Mouse (Mus musculus): ENCODE data around the gene Cd68. TPM values are rescaled to one million over a fixed set of nuclear protein-coding genes. Genes with fewer than 3 reads are reported as not detected.

The Cd68 gene
- total and polyA plus RNA-seq, 3 experiments: 7.4 to 14.8 (median 7.6) TPM

GRCm38 (mm10) chr11:69710470-69710869, 44.5 kb upstream of the Cd68 start:
- H3K27me3 ChIP-seq (ENCODE audit: control insufficient read depth, insufficient read depth, low read length): no peaks in the 10 kb centered on the region
- no peak overlapping the region for H3K9ac ChIP-seq (ENCODE audit: low read depth, low read length)
- TF ChIP-seq POLR2A (IDR thresholded peaks at IDR 0.05; ENCODE audit: insufficient read depth, low read depth, low read length): no peak
- TF ChIP-seq EP300 (IDR thresholded peaks at IDR 0.05; ENCODE audit: insufficient read depth, low read depth, low read length): no peak
- TF ChIP-seq CTCF (IDR thresholded peaks at IDR 0.05): no peak
- intact Hi-C loops (cut with DNase I): no loop called here
- peaks cover 4% of the 10 kb centered on the region for H3K4me1 ChIP-seq (ENCODE audit: control insufficient read depth, insufficient read depth, low read length)
- 88% methylated on average over 3 of the region's 3 CpGs for WGBS
- H3K27ac ChIP-seq: no peak overlapping the region
- H3K4me3 ChIP-seq: no peak overlapping the region
- no peaks in the 10 kb centered on the region for H3K79me2 ChIP-seq (replicated peaks; ENCODE audit: control insufficient read depth, insufficient read depth, low read length)
- DNase-seq: no peak
- no peaks in the 10 kb centered on the region for H3K36me3 ChIP-seq (ENCODE audit: control insufficient read depth, insufficient read depth, low read length)

DNA sequence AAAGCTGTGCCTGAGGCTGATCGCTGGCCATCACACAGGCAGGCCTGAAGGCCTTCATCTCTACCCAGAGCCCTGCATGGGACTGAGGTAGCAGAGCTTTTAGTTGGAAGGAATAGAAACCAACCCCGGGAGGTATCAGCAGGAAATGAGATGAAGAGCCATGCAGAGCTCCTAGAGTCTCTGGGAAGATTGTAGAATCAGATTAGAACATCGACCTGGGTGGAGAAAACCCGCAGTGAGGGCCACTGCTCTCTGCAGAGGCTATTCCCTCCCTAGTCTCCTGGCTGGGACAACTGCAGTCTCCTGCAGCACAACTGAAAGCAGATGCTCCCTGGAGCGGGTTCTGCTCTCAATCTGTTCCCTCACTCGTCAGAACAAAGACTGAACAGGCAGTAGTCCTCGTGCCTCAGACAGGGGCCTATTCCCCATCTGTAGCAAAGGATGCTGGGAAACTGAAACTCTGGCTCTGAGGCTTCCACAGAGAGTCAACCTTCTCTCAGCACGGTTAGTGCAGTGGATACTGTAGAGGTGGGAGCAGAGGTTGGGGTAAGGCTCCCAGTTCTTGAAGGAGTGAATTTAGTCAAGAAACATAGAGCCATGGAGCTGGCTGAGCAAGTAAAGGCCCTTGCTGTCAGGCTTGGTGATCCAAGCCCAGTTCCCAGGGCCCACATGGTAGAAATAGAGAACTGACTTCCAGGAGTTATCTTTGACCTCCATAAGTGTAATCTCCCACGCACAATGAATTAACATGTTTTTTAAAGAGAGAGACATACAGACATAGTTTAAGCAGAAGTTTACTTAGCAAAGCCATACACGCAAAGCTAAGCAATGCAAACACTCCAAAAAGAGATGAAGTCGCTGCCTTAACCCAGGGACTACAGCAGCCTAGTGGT, 43.8 kb upstream of the Cd68 start:
- Histone ChIP-seq H3K36me3 (ENCODE audit: control insufficient read depth, insufficient read depth, low read length) (no peaks in the 10 kb centered on the region), H3K4me3 (no peak overlapping the region), H3K9ac (ENCODE audit: low read depth, low read length) (no peak overlapping the region), H3K27ac (no peak overlapping the region), H3K4me1 (ENCODE audit: control insufficient read depth, insufficient read depth, low read length) (peaks cover 4% of the 10 kb centered on the region; the same call in 1 of the 2 replicates), H3K79me2 (replicated peaks; ENCODE audit: control insufficient read depth, insufficient read depth, low read length) (no peaks in the 10 kb centered on the region), H3K27me3 (ENCODE audit: control insufficient read depth, insufficient read depth, low read length) (no peaks in the 10 kb centered on the region)
- WGBS: 57% methylated on average over 11 of the region's 11 CpGs
- no peak for TF ChIP-seq CTCF (IDR thresholded peaks at IDR 0.05)
- TF ChIP-seq EP300 (IDR thresholded peaks at IDR 0.05; ENCODE audit: insufficient read depth, low read depth, low read length): no peak
- TF ChIP-seq POLR2A (IDR thresholded peaks at IDR 0.05; ENCODE audit: insufficient read depth, low read depth, low read length): no peak
- intact Hi-C loops (cut with DNase I): no loop called here
- no peak for DNase-seq

GRCm38 (mm10) chr11:69708614-69709265, 42.8 kb upstream of the Cd68 start:
- intact Hi-C loops (cut with DNase I): no loop called here
- Histone ChIP-seq H3K4me1 (ENCODE audit: control insufficient read depth, insufficient read depth, low read length) (peaks cover 4% of the 10 kb centered on the region; the same call in 1 of the 2 replicates), H3K36me3 (ENCODE audit: control insufficient read depth, insufficient read depth, low read length) (no peaks in the 10 kb centered on the region), H3K9ac (ENCODE audit: low read depth, low read length) (no peak overlapping the region), H3K79me2 (replicated peaks; ENCODE audit: control insufficient read depth, insufficient read depth, low read length) (no peaks in the 10 kb centered on the region), H3K27me3 (ENCODE audit: control insufficient read depth, insufficient read depth, low read length) (no peaks in the 10 kb centered on the region), H3K4me3 (no peak overlapping the region), H3K27ac (no peak overlapping the region)
- 76% methylated on average over 3 of the region's 3 CpGs for WGBS
- no peak for DNase-seq
- no peak for TF ChIP-seq CTCF (IDR thresholded peaks at IDR 0.05)
- TF ChIP-seq EP300 (IDR thresholded peaks at IDR 0.05; ENCODE audit: insufficient read depth, low read depth, low read length): no peak
- no peak for TF ChIP-seq POLR2A (IDR thresholded peaks at IDR 0.05; ENCODE audit: insufficient read depth, low read depth, low read length)

DNA sequence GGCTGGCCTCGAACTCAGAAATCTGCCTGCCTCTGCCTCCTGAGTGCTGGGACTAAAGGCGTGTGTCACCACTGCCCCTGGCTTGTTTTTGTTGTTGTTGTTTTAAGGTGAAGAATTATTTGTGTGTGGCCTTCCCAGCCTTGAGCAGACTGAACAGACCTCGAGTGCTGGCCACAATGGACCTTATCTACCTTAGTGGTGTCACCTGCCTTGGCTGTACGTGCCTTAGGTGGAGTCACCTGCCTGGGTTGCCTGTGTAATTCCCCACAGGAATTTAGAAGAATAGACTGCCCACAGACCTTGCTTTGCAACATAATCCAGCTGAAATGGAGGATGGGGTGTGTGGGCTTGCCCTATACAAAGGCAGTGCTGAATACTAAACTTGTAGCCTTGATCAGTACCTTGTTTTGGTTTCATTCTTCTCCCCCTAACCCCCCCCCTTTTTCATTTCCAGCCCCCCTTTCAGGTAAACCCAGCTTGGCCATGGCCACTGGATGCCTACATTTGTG, 42.0 kb upstream of the Cd68 start:
- Histone ChIP-seq H3K4me3 (no peak overlapping the region), H3K9ac (ENCODE audit: low read depth, low read length) (no peak overlapping the region), H3K36me3 (ENCODE audit: control insufficient read depth, insufficient read depth, low read length) (no peaks in the 10 kb centered on the region), H3K79me2 (replicated peaks; ENCODE audit: control insufficient read depth, insufficient read depth, low read length) (no peaks in the 10 kb centered on the region), H3K27me3 (ENCODE audit: control insufficient read depth, insufficient read depth, low read length) (no peaks in the 10 kb centered on the region), H3K4me1 (ENCODE audit: control insufficient read depth, insufficient read depth, low read length) (peaks cover 4% of the 10 kb centered on the region; the same call in 1 of the 2 replicates), H3K27ac (no peak overlapping the region)
- no peak for DNase-seq
- intact Hi-C loops (cut with DNase I): no loop called here
- whole genome bisulfite sequencing: 88% methylated on average over 4 of the region's 4 CpGs
- no peak for TF ChIP-seq POLR2A (IDR thresholded peaks at IDR 0.05; ENCODE audit: insufficient read depth, low read depth, low read length)

GRCm38 (mm10) chr11:69707480-69707847, 41.5 kb upstream of the Cd68 start:
- 87% methylated on average over 4 of the region's 4 CpGs for WGBS

More at GRCm38 (mm10) chr11:69707480-69707847, 41.5 kb upstream of the Cd68 start:
- Histone ChIP-seq H3K27me3 (ENCODE audit: control insufficient read depth, insufficient read depth, low read length) (no peaks in the 10 kb centered on the region), H3K4me1 (ENCODE audit: control insufficient read depth, insufficient read depth, low read length) (peaks cover 4% of the 10 kb centered on the region; the same call in 1 of the 2 replicates), H3K4me3 (no peak overlapping the region), H3K27ac (peak overlapping the region; percentile 47), H3K79me2 (replicated peaks; ENCODE audit: control insufficient read depth, insufficient read depth, low read length) (no peaks in the 10 kb centered on the region), H3K9ac (ENCODE audit: low read depth, low read length) (no peak overlapping the region), H3K36me3 (ENCODE audit: control insufficient read depth, insufficient read depth, low read length) (no peaks in the 10 kb centered on the region)
- intact Hi-C loops (cut with DNase I): no loop called here
- DNase-seq: no peak
- TF ChIP-seq EP300 (IDR thresholded peaks at IDR 0.05; ENCODE audit: insufficient read depth, low read depth, low read length): no peak
- no peak for TF ChIP-seq CTCF (IDR thresholded peaks at IDR 0.05)
